Comparison of ENCODE assay signal across 23 mouse cellular contexts in genomic region chr8:79127211-79127816, GRCm38 (mm10).
DNase-seq lines count a peak whose midpoint lies in the region; ATAC-seq and TF ChIP-seq lines count a peak whose summit lies in the region.
"Had no signal": no experiment of that assay in that cellular context is flagged by ENCODE, and none has a peak within 500 bp of the region (broad histone marks: within the 10 kb centered on the region; RNA-seq: fewer than 3 reads in every experiment).

No protein-coding gene starts in this region.

- H3K4me3 ChIP-seq in forebrain, postnatal 0 days (ENCODE audit: low read depth, low read length) = no peak overlapping the region
- no peak overlapping the region for H3K4me3 ChIP-seq in forebrain, embryonic 14.5 days (ENCODE audit: low read depth, low read length)
- no peak overlapping the region for H3K4me3 ChIP-seq in lung, postnatal 0 days (ENCODE audit: low read depth, low read length)
- H3K4me3 ChIP-seq in hindbrain, embryonic 12.5 days = no peak overlapping the region
- H3K4me3 ChIP-seq in limb, embryonic 15.5 days = no peak overlapping the region
- H3K4me3 ChIP-seq: embryonic facial prominence, embryonic 13.5 days; heart, embryonic 13.5 days; intestine, embryonic 15.5 days; myocyte had no signal

- TF ChIP-seq EP300 in lung, postnatal 0 days (IDR thresholded peaks at IDR 0.05) = no peak

- no peak overlapping the region for H3K4me2 ChIP-seq in forebrain, postnatal 0 days (ENCODE audit: low read depth)
- H3K4me2 ChIP-seq in forebrain, embryonic 14.5 days (ENCODE audit: low read length) = no peak overlapping the region
- no peak overlapping the region for H3K4me2 ChIP-seq in lung, postnatal 0 days (replicated peaks; ENCODE audit: low read depth, low read length)
- no peak overlapping the region for H3K4me2 ChIP-seq in hindbrain, embryonic 12.5 days (replicated peaks)
- H3K4me2 ChIP-seq in limb, embryonic 15.5 days = no peak overlapping the region
- H3K4me2 ChIP-seq: embryonic facial prominence, embryonic 13.5 days; heart, embryonic 13.5 days; intestine, embryonic 15.5 days had no signal

- WGBS in forebrain, postnatal 0 days = 72% methylated on average over 7 of the region's 7 CpGs
- WGBS in forebrain, embryonic 14.5 days = 69% methylated on average over 7 of the region's 7 CpGs
- 73% methylated on average over 7 of the region's 7 CpGs for WGBS in lung, postnatal 0 days
- WGBS in hindbrain, embryonic 12.5 days = 54% methylated on average over 7 of the region's 7 CpGs
- 70% methylated on average over 7 of the region's 7 CpGs for WGBS in limb, embryonic 15.5 days

- no peak for DNase-seq in forebrain, postnatal 0 days
- no peak for DNase-seq in forebrain, embryonic 14.5 days (ENCODE audit: low spot score)
- no peak for DNase-seq in lung, postnatal 0 days (ENCODE audit: low spot score)
- no peak for DNase-seq in lung, postnatal 36 days
- no peak for DNase-seq in frontal cortex, postnatal 10 days (ENCODE audit: low spot score in 2 of 2)
- DNase-seq: adrenal gland, postnatal 36 days; cerebellum, adult 2 months; gastrocnemius, postnatal 10 days; heart, adult 11 months; heart, postnatal 36 days; kidney, postnatal 4 days; liver; lung, postnatal 10 days had no signal

- peak; percentile 34 for ATAC-seq in forebrain, postnatal 0 days
- ATAC-seq in forebrain, embryonic 14.5 days = no peak
- no peak for ATAC-seq in lung, postnatal 0 days
- ATAC-seq in hindbrain, embryonic 12.5 days (ENCODE audit: low FRiP score) = no peak
- ATAC-seq in limb, embryonic 15.5 days (ENCODE audit: insufficient number of reproducible peaks, low FRiP score, low TSS enrichment, low read depth) = no peak
- no peak for ATAC-seq in megakaryocyte, adult 5-6 weeks (ENCODE audit: poor library complexity, severe bottlenecking)
- ATAC-seq: forebrain, embryonic 16.5 days; intestine, embryonic 15.5 days had no signal

- TF ChIP-seq CTCF in forebrain, postnatal 0 days (IDR thresholded peaks at IDR 0.05; ENCODE audit: low read depth) = no peak
- peak; percentile 27; the same call in 1 of the 2 replicates for TF ChIP-seq CTCF in lung, postnatal 0 days (IDR thresholded peaks at IDR 0.05)

- H3K27ac ChIP-seq in forebrain, postnatal 0 days (ENCODE audit: low read depth, low read length) = no peak overlapping the region
- H3K27ac ChIP-seq in forebrain, embryonic 14.5 days (ENCODE audit: low read depth, low read length) = no peak overlapping the region
- no peak overlapping the region for H3K27ac ChIP-seq in lung, postnatal 0 days (ENCODE audit: low read length)
- peak overlapping the region; percentile 1; the same call in 1 of the 2 replicates for H3K27ac ChIP-seq in hindbrain, embryonic 12.5 days
- H3K27ac ChIP-seq in limb, embryonic 15.5 days = 0 out of 2 replicates have a peak overlapping the region, but pooled peaks have one; percentile 4
- H3K27ac ChIP-seq: embryonic facial prominence, embryonic 13.5 days; heart, embryonic 13.5 days; intestine, embryonic 15.5 days; stomach, postnatal 0 days had no signal

- no peak overlapping the region for H3K9ac ChIP-seq in forebrain, postnatal 0 days
- no peak overlapping the region for H3K9ac ChIP-seq in forebrain, embryonic 14.5 days (ENCODE audit: low read length)
- no peak overlapping the region for H3K9ac ChIP-seq in lung, postnatal 0 days (replicated peaks; ENCODE audit: low read depth)
- no peak overlapping the region for H3K9ac ChIP-seq in hindbrain, embryonic 12.5 days
- H3K9ac ChIP-seq in limb, embryonic 15.5 days = no peak overlapping the region
- H3K9ac ChIP-seq: embryonic facial prominence, embryonic 13.5 days; heart, embryonic 13.5 days; intestine, embryonic 15.5 days had no signal

- H3K4me1 ChIP-seq in forebrain, postnatal 0 days (ENCODE audit: insufficient read depth) = no peaks in the 10 kb centered on the region
- no peaks in the 10 kb centered on the region for H3K4me1 ChIP-seq in forebrain, embryonic 14.5 days (ENCODE audit: control insufficient read depth, insufficient read depth, low read length)
- no peaks in the 10 kb centered on the region for H3K4me1 ChIP-seq in lung, postnatal 0 days (ENCODE audit: insufficient read depth, low read depth, low read length)
- no peaks in the 10 kb centered on the region for H3K4me1 ChIP-seq in hindbrain, embryonic 12.5 days
- peaks cover 4% of the 10 kb centered on the region; the same call in 1 of the 2 replicates for H3K4me1 ChIP-seq in limb, embryonic 15.5 days
- H3K4me1 ChIP-seq: heart, embryonic 13.5 days; intestine, embryonic 15.5 days had no signal

- H3K9me3 ChIP-seq in forebrain, postnatal 0 days (ENCODE audit: low read length) = no peaks in the 10 kb centered on the region
- H3K9me3 ChIP-seq in forebrain, embryonic 14.5 days (replicated peaks; ENCODE audit: control insufficient read depth, low read length) = no peaks in the 10 kb centered on the region
- H3K9me3 ChIP-seq in lung, postnatal 0 days (ENCODE audit: low read length) = no peaks in the 10 kb centered on the region
- H3K9me3 ChIP-seq in hindbrain, embryonic 12.5 days (replicated peaks) = no peaks in the 10 kb centered on the region
- no peaks in the 10 kb centered on the region for H3K9me3 ChIP-seq in limb, embryonic 15.5 days
- H3K9me3 ChIP-seq: embryonic facial prominence, embryonic 13.5 days; heart, embryonic 13.5 days; intestine, embryonic 15.5 days had no signal

- H3K27me3 ChIP-seq in forebrain, postnatal 0 days (ENCODE audit: insufficient read depth, low read length) = no peaks in the 10 kb centered on the region
- no peaks in the 10 kb centered on the region for H3K27me3 ChIP-seq in forebrain, embryonic 14.5 days (replicated peaks; ENCODE audit: control insufficient read depth, insufficient read depth, low read length)
- H3K27me3 ChIP-seq in lung, postnatal 0 days (replicated peaks; ENCODE audit: insufficient read depth, low read length) = no peaks in the 10 kb centered on the region
- no peaks in the 10 kb centered on the region for H3K27me3 ChIP-seq in hindbrain, embryonic 12.5 days
- no peaks in the 10 kb centered on the region for H3K27me3 ChIP-seq in limb, embryonic 15.5 days
- H3K27me3 ChIP-seq: CH12.LX; embryonic facial prominence, embryonic 13.5 days; heart, embryonic 13.5 days; intestine, embryonic 15.5 days had no signal

- H3K36me3 ChIP-seq in forebrain, postnatal 0 days (ENCODE audit: insufficient read depth) = peaks cover 7% of the 10 kb centered on the region; the same call in 1 of the 2 replicates
- H3K36me3 ChIP-seq in forebrain, embryonic 14.5 days (ENCODE audit: control insufficient read depth, insufficient read depth, low read length) = peaks cover 43% of the 10 kb centered on the region
- H3K36me3 ChIP-seq in lung, postnatal 0 days (ENCODE audit: insufficient read depth, low read length) = 0 out of 2 replicates have a peak, but pooled peaks cover 3% of the 10 kb centered on the region
- peaks cover 28% of the 10 kb centered on the region for H3K36me3 ChIP-seq in hindbrain, embryonic 12.5 days
- H3K36me3 ChIP-seq in limb, embryonic 15.5 days = peaks cover 25% of the 10 kb centered on the region

Comparison
In these comparisons a context has a peak if more than half of its experiments do, and no peak if none do; other contexts are left out.
1. H3K27ac ChIP-seq: peak in hindbrain, embryonic 12.5 days (single experiment) and limb, embryonic 15.5 days (single experiment); none in forebrain, postnatal 0 days (single experiment), forebrain, embryonic 14.5 days (single experiment) and lung, postnatal 0 days (single experiment).